Mouse (Mus musculus) adrenal gland, postnatal 25 days (tissue): ENCODE measurements around the gene Fam43b. TPM values are rescaled to one million over a fixed set of nuclear protein-coding genes. Genes with fewer than 3 reads are reported as not detected.
"Not testable (repeated sequence)": the region's sequence is repeated elsewhere in the genome, so short reads cannot be mapped to it uniquely, and the experiment has no call there.

Experiments
- DNase-seq: peaks from one replicate; pipeline ENCODE4 v3.0.0; 2021; ENCODE audit warnings: mixed read lengths
- long read RNA-seq: library from polyadenylated mRNA; stranded (forward); transcript quantifications from one replicate; pipeline ENCODE4 v2.0.0, GENCODE M21; 2021
- total RNA-seq: library from RNA; stranded (reverse); gene quantifications from 2 replicates; pipeline ENCODE4 v1.2.3, GENCODE M21; 2021

Fam43b gene
- 2.9 and 3.1 TPM in 2 replicates for total RNA-seq
- long read RNA-seq, transcript Fam43b-201 (1 exons, 2,437 nt) = major isoform, 12 of 12 reads
- long read RNA-seq, partial matches to known transcripts = 0 of 12 reads
- long read RNA-seq, other reads (novel, unspliced or antisense) = 0 of 12 reads

- peak; percentile 78 for DNase-seq
These were observed at the start of gene Fam43b for GRCm38 (mm10) chr4:138395971-138396645. Gene Fam43b, minus strand, starts transcription at chr4:138396528.

GRCm38 (mm10) chr4:138444941-138445340, 48.6 kb upstream of the Fam43b start:
- no peak for DNase-seq

- DNase-seq = no peak
These were observed 43.7 kb upstream of the Fam43b start for GRCm38 (mm10) chr4:138440062-138440461.

- peak; percentile 96 for DNase-seq
These were observed 38.3 kb upstream of the Fam43b start, which contains the start of gene Mul1 for GRCm38 (mm10) chr4:138434347-138435316. Gene Mul1, plus strand, starts transcription at chr4:138434671.

GRCm38 (mm10) chr4:138431340-138431739, 35.0 kb upstream of the Fam43b start:
- DNase-seq = no peak

- DNase-seq = peak; percentile 56
These were observed 33.5 kb upstream of the Fam43b start for GRCm38 (mm10) chr4:138429778-138430177.

- peak; percentile 87 for DNase-seq
These were observed 30.7 kb upstream of the Fam43b start for GRCm38 (mm10) chr4:138426778-138427705.

GRCm38 (mm10) chr4:138425604-138426003, 29.3 kb upstream of the Fam43b start:
- DNase-seq = not testable (repeated sequence)

- DNase-seq = no peak
These were observed 28.7 kb upstream of the Fam43b start for GRCm38 (mm10) chr4:138425028-138425427.

- DNase-seq = no peak
These were observed 22.1 kb upstream of the Fam43b start for GRCm38 (mm10) chr4:138418340-138418957.

GRCm38 (mm10) chr4:138417882-138418281, 21.6 kb upstream of the Fam43b start:
- DNase-seq = no peak

GRCm38 (mm10) chr4:138416414-138416813, 20.1 kb upstream of the Fam43b start:
- DNase-seq = no peak

GRCm38 (mm10) chr4:138415991-138416390, 19.7 kb upstream of the Fam43b start:
- no peak for DNase-seq

- DNase-seq = no peak
These were observed 18.4 kb upstream of the Fam43b start for GRCm38 (mm10) chr4:138414725-138415124.

- no peak for DNase-seq
These were observed 15.3 kb upstream of the Fam43b start for GRCm38 (mm10) chr4:138411504-138412121.

GRCm38 (mm10) chr4:138411011-138411410, 14.7 kb upstream of the Fam43b start:
- no peak for DNase-seq

- peak; percentile 40 for DNase-seq
These were observed 11.3 kb upstream of the Fam43b start for GRCm38 (mm10) chr4:138407479-138408194.

GRCm38 (mm10) chr4:138404806-138405205, 8.5 kb upstream of the Fam43b start:
- DNase-seq = peak; percentile 71

- DNase-seq = peak; percentile 28
These were observed 383 bp upstream of the Fam43b start for GRCm38 (mm10) chr4:138396711-138397110.
